Mouse (Mus musculus) cortical plate, adult 2 months (tissue): ENCODE results near the gene Tmem50a.

Experiments
- CTCF ChIP-seq: fragments of 200-500 bp; IDR thresholded peaks from 2 replicates; pipeline ENCODE4 v1.5.1; 2011; ENCODE audit warnings: mild to moderate bottlenecking, control low read depth, low read length; ENCODE audit not compliant: insufficient read depth; ENCODE audit errors: extremely low read depth
- POLR2A ChIP-seq: fragments of 200-500 bp; IDR thresholded peaks from 2 replicates; pipeline ENCODE4 v1.6.1; 2011; ENCODE audit warnings: mild to moderate bottlenecking, low read length, control low read depth; ENCODE audit not compliant: insufficient read depth; ENCODE audit errors: extremely low read depth

GRCm38 (mm10) chr4:134856056-134856455, 58.8 kb downstream of the Tmem50a start:
- TF ChIP-seq CTCF (no peak), POLR2A (no peak)
